Mouse (Mus musculus): ENCODE measurements around the gene Gm49387.

The Gm49387 gene

GRCm38 (mm10) chr14:31572561-31573175 is 68.0 kb downstream of the Gm49387 start:
- DNase-seq = no peak

DNA sequence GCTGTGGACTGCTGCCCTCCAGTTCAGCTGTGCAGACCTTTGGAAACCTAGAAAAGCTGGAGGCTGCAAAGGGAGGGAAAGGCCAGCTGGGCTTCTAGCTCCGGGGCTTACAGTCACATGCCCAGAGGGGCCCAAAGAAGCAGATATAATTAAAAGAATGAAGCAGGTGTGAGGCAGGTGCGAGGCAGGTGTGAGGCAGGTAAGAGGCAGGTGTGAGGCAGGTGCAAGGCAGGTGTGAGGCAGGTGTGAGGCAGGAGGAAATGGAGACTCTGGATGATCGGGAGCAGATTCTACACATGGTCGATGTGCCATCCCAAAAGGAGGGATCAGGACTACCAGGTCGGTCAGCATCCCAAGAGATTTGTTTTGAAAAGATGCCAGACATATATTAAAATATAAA is 69.3 kb downstream of the Gm49387 start:
- DNase-seq = no peak

GRCm38 (mm10) chr14:31570131-31570951 is 70.3 kb downstream of the Gm49387 start:
- no peak for DNase-seq

- peak; percentile 81 for DNase-seq
Measured at GRCm38 (mm10) chr14:31569151-31569631, 71.5 kb downstream of the Gm49387 start.

DNA sequence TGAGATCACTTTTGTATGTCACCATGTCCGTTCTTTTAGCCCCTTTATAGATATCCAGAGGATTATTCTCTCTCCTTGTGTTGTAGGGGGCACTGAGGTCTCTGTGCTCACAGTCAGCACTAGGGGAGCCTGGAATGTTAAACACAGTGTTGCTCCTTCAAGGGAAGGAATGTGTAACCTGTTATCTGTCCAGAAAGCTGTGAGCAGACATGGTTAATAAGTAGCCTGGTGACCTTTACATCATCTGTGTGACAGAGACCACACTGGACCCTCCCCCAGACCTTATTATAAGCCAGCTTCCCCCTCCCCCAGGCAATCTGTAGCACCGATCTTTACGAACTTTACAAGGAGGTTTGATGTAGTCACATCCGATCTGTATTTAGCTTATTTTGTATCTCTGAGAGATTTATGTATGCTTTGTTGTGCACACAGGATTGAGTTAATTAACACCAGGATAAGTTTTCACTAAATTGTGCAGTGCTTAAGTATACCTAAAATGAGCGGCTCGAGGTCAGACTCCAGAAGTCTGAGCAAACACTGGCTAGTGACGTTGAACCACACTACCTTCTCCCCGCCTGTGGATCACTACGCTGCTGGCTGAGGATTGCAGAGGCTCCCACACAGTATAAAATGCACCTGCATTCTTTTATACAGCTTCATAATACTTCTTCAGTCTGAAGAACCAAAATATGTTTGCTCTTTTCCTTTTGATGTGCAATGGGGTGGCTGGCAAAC is 75.0 kb downstream of the Gm49387 start:
- DNase-seq = no peak

DNA sequence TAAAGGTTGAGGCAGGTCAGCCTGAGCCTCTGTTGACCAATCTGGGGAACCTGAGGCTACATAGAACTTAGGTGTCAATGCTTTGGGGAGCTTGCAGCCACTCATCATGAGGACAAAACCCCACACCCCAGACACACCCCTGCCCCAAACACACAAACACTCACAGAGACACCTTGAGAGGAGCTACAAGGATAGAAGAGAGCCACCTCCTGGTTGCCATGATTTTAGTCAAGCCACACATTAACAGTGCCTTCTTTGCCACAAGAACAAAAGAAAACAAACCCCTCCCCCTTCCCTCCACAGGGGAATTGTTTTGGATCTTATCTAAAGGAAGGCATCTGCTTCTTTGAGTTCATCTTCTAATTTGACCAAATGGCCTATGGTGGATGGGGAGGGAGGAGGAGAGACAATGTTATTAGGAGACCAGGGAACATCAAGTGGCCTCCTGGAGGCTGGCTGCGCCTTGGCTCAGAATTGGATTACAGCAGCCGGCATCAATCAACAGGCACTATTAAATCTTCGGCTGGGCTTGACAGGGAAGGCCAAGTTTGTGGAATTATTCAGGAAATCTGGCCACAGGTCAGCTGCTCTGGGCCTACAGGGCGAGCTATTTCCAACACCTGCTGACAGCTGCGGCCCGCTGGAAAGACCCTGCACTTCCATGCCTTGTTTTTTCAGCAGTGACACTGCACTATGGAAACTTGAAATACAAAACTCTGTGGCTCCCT is 76.1 kb downstream of the Gm49387 start:
- peak; percentile 88 for DNase-seq

DNA sequence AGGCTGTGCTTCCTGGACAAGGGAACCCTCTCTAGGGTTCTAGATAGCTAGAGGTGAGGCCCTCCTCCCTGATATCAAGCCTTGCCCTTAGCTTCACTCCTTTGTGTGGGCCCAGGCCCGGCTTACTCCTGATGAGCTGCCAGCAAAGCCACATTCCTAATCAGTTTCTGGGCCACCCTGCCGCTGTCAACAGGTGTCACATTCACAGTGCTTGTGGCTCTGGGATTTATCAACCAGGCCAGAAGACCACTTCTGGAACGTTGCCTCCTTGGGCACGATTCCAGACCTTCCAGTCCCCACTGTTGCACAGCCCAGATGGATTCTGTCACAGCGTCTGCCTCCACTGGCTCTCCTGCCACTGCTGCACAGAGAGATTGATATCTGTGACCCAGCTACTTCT is 79.8 kb downstream of the Gm49387 start:
- peak; percentile 77 for DNase-seq

DNA sequence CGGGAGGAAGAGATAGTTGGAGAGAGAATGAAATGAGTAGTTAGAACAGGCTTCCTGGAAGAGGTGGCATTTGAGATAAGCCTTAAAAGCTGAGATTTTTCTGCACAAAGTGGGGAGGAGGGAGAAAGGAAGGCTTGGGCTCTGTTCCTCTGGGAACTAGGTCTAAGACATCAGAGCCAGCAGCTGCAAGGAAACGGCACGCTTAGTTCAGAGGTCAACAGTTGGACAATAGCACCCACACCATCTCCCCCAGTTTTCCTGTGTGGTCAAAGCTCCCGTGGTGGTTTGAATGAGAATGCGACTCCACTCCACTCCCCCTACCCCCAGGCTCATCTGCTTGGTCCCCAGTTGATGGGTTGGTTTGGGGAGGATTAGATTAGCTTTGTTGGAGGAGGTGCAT is 81.5 kb downstream of the Gm49387 start:
- DNase-seq = peak; percentile 81

GRCm38 (mm10) chr14:31557784-31558183 is 82.9 kb downstream of the Gm49387 start:
- DNase-seq = peak; percentile 29

DNA sequence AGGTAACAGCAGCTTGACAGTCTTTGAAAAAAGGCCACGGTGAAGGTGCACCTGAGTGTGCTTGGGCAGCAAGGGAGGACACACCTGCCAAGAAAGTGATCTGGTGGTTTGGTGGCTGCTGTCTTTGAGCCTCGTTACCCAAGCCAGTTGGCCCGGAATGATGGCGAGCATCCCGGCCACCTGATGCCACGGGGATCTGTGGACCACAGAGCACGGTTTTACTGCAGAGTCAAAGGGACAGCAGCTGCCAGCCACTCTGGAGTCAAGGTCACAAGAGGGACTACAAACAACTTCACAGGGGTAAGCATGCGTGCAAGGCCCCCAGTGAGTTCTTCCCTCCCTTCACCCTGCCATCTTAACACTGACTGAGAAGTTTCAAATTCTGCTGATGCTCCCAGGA is 83.4 kb downstream of the Gm49387 start:
- no peak for DNase-seq

DNA sequence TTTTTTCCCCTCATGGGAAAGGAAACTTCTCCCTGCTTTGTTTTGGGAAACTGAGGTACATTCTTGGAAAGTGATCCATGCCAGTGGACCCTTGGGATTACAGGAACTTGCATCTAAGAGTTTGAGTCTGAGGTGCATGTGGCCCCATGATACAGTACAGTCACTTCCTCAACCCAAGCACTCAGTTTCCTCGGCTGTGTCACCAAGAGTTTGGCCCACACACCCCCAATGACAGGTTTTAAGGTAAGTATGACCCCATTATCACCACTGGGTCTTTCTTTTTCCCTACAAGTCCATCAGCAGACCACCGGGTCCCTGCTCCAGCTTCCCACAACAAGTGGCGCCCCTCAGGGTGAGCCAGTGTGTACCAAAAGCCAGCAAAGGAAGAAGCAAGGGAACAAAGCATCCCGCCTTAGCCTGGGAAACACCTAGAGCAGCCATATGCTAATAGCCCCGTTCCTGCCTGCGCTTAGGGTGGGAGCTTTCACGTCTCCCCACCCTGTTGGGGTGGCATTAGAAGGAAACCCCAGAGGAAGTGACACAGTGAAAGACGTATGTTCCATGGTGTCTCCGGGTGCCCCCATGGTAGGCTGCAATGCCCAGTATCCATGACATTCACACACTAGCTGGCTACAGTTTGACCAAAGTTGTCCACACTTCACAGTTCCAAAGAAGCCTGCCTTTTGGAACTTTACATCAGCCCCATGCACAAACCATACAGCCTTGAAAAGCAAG is 84.0 kb downstream of the Gm49387 start:
- no peak for DNase-seq

DNA sequence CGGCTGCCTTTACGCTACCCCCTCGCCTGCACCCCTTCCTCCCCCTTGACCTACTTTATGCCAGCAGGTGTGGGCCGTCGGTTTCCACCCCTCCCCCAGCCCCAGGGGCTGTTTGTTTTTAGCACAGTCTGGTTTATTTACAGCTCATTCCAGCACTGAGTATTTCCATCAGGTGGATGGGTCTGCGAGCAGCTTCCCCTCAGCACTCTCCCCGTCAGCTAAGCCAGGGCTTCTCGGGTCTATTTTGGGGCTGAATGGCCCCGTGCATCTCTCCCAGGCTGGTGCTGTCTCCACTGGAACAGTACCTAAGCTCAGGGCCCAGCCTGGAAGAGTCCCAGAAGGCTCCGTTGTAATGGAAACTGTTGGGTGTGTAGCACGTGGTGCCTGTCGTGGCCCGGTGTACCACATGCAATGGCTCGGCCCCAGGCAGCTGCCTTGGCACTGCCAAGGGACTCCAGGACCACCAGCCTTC is 84.7 kb downstream of the Gm49387 start:
- DNase-seq = peak; percentile 60

- no peak for DNase-seq
Measured at GRCm38 (mm10) chr14:31555021-31555420, 85.7 kb downstream of the Gm49387 start.

- no peak for DNase-seq
Measured at GRCm38 (mm10) chr14:31543885-31544442, 96.7 kb downstream of the Gm49387 start.

DNA sequence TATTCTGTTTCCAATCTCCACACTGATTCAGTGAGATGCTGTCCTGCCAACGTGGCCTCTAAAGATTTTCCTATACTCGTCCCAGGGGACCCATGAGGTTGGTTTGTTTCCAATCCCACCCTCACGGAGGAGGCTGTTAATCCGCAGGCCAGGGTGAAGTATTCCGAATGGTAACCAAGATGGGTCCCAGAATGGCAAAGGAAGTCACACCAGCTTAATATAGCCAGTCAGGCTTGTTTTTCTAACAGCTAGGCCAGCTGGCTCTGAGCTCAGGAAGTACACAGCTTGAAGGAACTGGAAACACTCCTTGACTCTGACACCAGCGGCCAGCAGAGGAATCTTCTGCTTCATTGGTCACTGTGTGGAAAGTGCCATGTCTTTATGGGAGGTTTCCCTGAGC is 103.4 kb downstream of the Gm49387 start:
- peak; percentile 80 for DNase-seq

DNA sequence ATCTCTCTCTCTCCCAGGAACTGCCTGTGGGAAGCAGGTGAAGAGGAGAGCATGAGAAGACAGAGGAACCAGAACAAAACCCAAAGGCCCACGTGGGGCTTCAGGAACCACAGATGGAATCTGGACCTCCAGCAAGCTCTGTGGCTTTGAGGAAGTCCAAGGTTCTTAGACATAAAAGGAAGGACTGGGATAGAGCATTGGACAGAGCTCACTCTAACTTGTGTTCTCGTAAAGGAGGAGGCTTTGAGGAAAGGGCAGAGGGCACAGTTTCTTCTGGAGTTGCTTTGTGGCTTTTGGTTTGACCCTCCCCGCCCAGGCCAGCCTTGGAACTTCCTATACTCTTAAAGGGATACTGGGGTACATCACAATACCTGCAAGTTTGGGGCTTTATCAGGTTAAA is 108.0 kb downstream of the Gm49387 start:
- DNase-seq = no peak

DNA sequence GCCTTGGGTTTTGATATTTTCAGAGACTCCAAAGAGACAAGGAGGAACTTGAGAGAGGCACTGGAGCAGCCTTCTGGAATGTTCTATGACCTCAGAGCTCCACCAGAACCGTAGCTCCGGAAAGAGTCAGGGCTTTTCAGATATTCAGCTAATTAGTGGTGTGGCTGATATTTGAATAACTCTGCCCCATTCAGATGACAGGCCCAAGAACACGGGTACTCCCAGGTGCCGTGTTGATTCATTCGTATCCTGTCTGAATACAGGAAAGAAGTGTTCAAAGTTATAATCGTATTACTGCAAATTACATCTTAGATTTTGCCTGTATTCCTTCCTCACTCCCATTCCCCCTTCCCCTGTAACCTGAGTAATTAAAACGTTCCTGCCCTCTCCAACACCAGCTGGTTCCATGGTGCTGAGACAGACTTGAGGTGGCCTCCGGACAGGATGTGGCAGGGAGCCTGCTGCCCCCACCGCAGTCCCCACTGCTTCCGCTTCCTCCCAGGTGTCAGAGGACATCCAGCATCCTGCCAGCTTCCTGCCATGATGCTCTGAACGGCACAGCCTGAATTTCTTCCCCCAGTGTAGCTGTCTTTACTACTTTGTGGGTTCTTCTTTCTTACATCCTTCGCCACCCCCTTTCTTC is 109.1 kb downstream of the Gm49387 start:
- peak; percentile 66 for DNase-seq

- DNase-seq = no peak
Measured at GRCm38 (mm10) chr14:31530847-31531246, 109.8 kb downstream of the Gm49387 start.

DNA sequence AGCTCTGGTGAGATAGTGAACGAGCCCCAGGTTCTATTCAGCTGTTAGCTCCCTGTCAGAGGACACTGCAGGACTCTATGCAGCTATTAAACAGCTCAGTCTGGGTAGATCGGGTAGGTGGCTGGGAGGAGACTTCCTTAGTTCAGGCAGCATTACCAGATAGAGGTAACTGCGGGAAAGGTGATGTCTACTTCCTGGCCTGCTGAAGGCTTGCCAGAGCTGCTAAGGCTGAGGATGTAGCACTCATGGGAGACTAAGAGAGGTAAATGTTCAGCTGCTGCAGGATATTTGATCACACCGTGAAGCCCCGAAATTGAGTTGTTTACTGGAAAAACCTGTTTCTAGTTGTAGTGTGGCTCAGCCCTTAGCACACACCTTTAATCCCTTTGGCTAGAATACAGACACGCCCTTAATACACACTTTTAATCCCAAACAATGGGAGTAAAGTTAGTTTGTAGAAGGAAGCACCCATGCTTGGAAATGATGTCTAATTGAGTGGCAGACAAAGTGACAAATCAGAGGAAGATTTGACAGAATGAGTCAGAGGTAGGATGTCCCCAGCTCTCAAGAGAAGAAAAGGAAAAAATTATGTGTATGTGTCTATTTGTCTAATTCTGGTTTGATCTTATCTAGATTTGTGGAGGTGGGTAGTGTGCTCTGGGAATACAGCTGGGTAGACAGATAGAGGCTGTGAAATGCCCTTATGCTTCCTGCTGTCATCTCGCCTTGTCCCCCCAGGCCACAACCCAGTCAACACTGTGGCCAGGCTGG is 115.5 kb downstream of the Gm49387 start:
- no peak for DNase-seq

DNA sequence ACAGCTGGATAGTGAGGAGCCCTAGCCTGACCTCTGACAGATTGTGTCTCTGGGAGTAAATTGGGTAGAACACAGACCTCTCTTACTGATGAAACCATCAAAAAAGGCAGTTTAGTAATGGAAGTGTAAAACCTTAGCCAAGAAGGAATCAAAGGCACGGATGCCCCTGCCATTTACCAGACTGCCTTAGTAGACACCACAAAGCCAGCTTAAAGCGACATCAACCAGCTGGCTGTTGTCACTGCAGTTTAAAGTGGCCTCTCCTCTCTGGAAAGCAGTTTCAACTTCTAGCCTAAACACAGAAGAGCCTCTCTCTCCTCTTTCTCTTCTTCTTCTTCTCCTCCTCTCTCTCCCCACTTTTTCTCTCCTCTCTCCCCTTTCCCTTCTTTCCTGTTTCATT is 119.4 kb downstream of the Gm49387 start:
- peak; percentile 27 for DNase-seq

Measured in lung, postnatal 10 days (tissue).